Mouse (Mus musculus): Measurements from ENCODE around the gene Slc7a11.

- TF ChIP-seq CTCF (IDR thresholded peaks at IDR 0.05; ENCODE audit: low read depth) (no peak), EP300 (optimal IDR thresholded peaks at IDR 0.05) (no peak)
These were observed 469.4 kb downstream of the Slc7a11 start for GRCm38 (mm10) chr3:49973994-49974393.
